Mouse (Mus musculus) forebrain, embryonic 16.5 days (tissue): ENCODE data around the gene Fignl1. TPM values are rescaled to one million over a fixed set of nuclear protein-coding genes. Genes with fewer than 3 reads are reported as not detected.

ENCODE experiments used
- ATAC-seq: fragments of 200-750 bp; cut with Nextera tagmentation; 2 replicates; pipeline ENCODE4 v1.8.0; 2017; ENCODE audit warnings: mild to moderate bottlenecking, moderate library complexity
- H3K27ac ChIP-seq: fragments of 300-500 bp; sonication (generic); 2 replicates; pipeline ENCODE4 v1.5.1; 2014; ENCODE audit warnings: low read length, control low read depth
- H3K27me3 ChIP-seq: fragments of 300-500 bp; sonication (generic); replicated peaks from 2 replicates; pipeline ENCODE4 v1.6.1; 2014; ENCODE audit warnings: low read length; ENCODE audit not compliant: control insufficient read depth, insufficient read depth
- H3K36me3 ChIP-seq: fragments of 300-500 bp; sonication (generic); 2 replicates; pipeline ENCODE4 v1.6.1; 2014; ENCODE audit not compliant: control insufficient read depth, insufficient read depth
- H3K4me1 ChIP-seq: fragments of 300-500 bp; sonication (generic); replicated peaks from 2 replicates; pipeline ENCODE4 v1.6.1; 2014; ENCODE audit warnings: low read length; ENCODE audit not compliant: control insufficient read depth, insufficient read depth
- H3K4me2 ChIP-seq: fragments of 300-500 bp; sonication (generic); 2 replicates; pipeline ENCODE4 v1.6.1; 2014; ENCODE audit warnings: mild to moderate bottlenecking, low read length, control low read depth
- H3K4me3 ChIP-seq: fragments of 300-500 bp; sonication (generic); replicated peaks from 2 replicates; pipeline ENCODE4 v1.5.1; 2014; ENCODE audit warnings: mild to moderate bottlenecking, low read length, control low read depth
- H3K9ac ChIP-seq: fragments of 300-500 bp; sonication (generic); replicated peaks from 2 replicates; pipeline ENCODE4 v1.6.1; 2014; ENCODE audit warnings: low read depth, low read length, control low read depth
- H3K9me3 ChIP-seq: fragments of 300-500 bp; sonication (generic); 2 replicates; pipeline ENCODE4 v1.6.1; 2016; ENCODE audit warnings: low read length; ENCODE audit not compliant: control insufficient read depth
- WGBS: fragments of 180-500 bp; shearing (Covaris S2); extraction: QIAGEN DNeasy Blood & Tissue Kit; methylation state at CpG from one replicate; pipeline ENCODE4 v1.1.7; 2014; 5-methylcytosine and 5-hydroxymethylcytosine counted together
- polyA plus RNA-seq: library from polyadenylated mRNA; unstranded; fragments of >200 nt; fragmentation: Nextera tagmentation; extraction: Ambion mirVana; gene quantifications from 2 replicates; pipeline ENCODE4 v1.2.1, GENCODE M21; 2015

The Fignl1 gene
- polyA plus RNA-seq, 1 experiment from 2014 or later = 25.5 TPM

GRCm38 (mm10) chr11:11765414-11765813 lies 43.3 kb downstream of the Fignl1 start:
- no peaks in the 10 kb centered on the region for H3K36me3 ChIP-seq
- H3K9ac ChIP-seq = no peak overlapping the region
- H3K4me2 ChIP-seq = no peak overlapping the region
- H3K4me1 ChIP-seq = no peaks in the 10 kb centered on the region
- no peak overlapping the region for H3K27ac ChIP-seq
- H3K9me3 ChIP-seq = no peaks in the 10 kb centered on the region
- no peak overlapping the region for H3K4me3 ChIP-seq
- 72% methylated on average over 1 of the region's 1 CpGs for WGBS
- H3K27me3 ChIP-seq = no peaks in the 10 kb centered on the region
- no peak for ATAC-seq

- no peaks in the 10 kb centered on the region for H3K9me3 ChIP-seq
- no peak overlapping the region for H3K4me3 ChIP-seq
- H3K9ac ChIP-seq = no peak overlapping the region
- H3K4me2 ChIP-seq = no peak overlapping the region
- ATAC-seq = no peak
- no peaks in the 10 kb centered on the region for H3K36me3 ChIP-seq
- H3K4me1 ChIP-seq = no peaks in the 10 kb centered on the region
- 71% methylated on average over 4 of the region's 4 CpGs for WGBS
- no peaks in the 10 kb centered on the region for H3K27me3 ChIP-seq
- H3K27ac ChIP-seq = no peak overlapping the region
Measured at GRCm38 (mm10) chr11:11763211-11763666, 45.5 kb downstream of the Fignl1 start.

GRCm38 (mm10) chr11:11758883-11759282 lies 49.9 kb downstream of the Fignl1 start:
- Histone ChIP-seq H3K4me3 (no peak overlapping the region), H3K27me3 (no peaks in the 10 kb centered on the region), H3K4me2 (no peak overlapping the region), H3K36me3 (no peaks in the 10 kb centered on the region), H3K27ac (no peak overlapping the region), H3K9me3 (no peaks in the 10 kb centered on the region), H3K9ac (no peak overlapping the region), H3K4me1 (no peaks in the 10 kb centered on the region)
- WGBS = 96% methylated on average over 1 of the region's 1 CpGs
- ATAC-seq = no peak

GRCm38 (mm10) chr11:11758121-11758520 lies 50.6 kb downstream of the Fignl1 start:
- Histone ChIP-seq H3K27ac (no peak overlapping the region), H3K9ac (no peak overlapping the region), H3K9me3 (no peaks in the 10 kb centered on the region), H3K4me2 (no peak overlapping the region), H3K27me3 (no peaks in the 10 kb centered on the region), H3K36me3 (no peaks in the 10 kb centered on the region), H3K4me1 (no peaks in the 10 kb centered on the region), H3K4me3 (no peak overlapping the region)
- no peak for ATAC-seq
- WGBS = 76% methylated on average over 6 of the region's 6 CpGs

GRCm38 (mm10) chr11:11752859-11753258 lies 55.9 kb downstream of the Fignl1 start:
- no peaks in the 10 kb centered on the region for H3K9me3 ChIP-seq
- no peaks in the 10 kb centered on the region for H3K4me1 ChIP-seq
- WGBS = 77% methylated on average over 5 of the region's 5 CpGs
- H3K4me3 ChIP-seq = no peak overlapping the region
- no peaks in the 10 kb centered on the region for H3K27me3 ChIP-seq
- H3K4me2 ChIP-seq = no peak overlapping the region
- H3K9ac ChIP-seq = no peak overlapping the region
- no peak for ATAC-seq
- no peaks in the 10 kb centered on the region for H3K36me3 ChIP-seq
- H3K27ac ChIP-seq = no peak overlapping the region

- ATAC-seq = no peak
- Histone ChIP-seq H3K4me2 (no peak overlapping the region), H3K9me3 (no peaks in the 10 kb centered on the region), H3K36me3 (no peaks in the 10 kb centered on the region), H3K27ac (no peak overlapping the region), H3K9ac (no peak overlapping the region), H3K27me3 (no peaks in the 10 kb centered on the region), H3K4me3 (no peak overlapping the region), H3K4me1 (no peaks in the 10 kb centered on the region)
- 90% methylated on average over 5 of the region's 5 CpGs for WGBS
Measured at GRCm38 (mm10) chr11:11751091-11751490, 57.7 kb downstream of the Fignl1 start.

- Histone ChIP-seq H3K4me1 (no peaks in the 10 kb centered on the region), H3K4me2 (no peak overlapping the region), H3K4me3 (no peak overlapping the region), H3K9ac (no peak overlapping the region), H3K27ac (no peak overlapping the region), H3K36me3 (no peaks in the 10 kb centered on the region), H3K27me3 (no peaks in the 10 kb centered on the region), H3K9me3 (no peaks in the 10 kb centered on the region)
- ATAC-seq = no peak
- 66% methylated on average over 1 of the region's 1 CpGs for WGBS
Measured at GRCm38 (mm10) chr11:11744222-11744621, 64.5 kb downstream of the Fignl1 start.

- Histone ChIP-seq H3K27ac (no peak overlapping the region), H3K27me3 (no peaks in the 10 kb centered on the region), H3K9me3 (no peaks in the 10 kb centered on the region), H3K36me3 (no peaks in the 10 kb centered on the region), H3K4me3 (no peak overlapping the region), H3K4me2 (no peak overlapping the region), H3K9ac (no peak overlapping the region), H3K4me1 (no peaks in the 10 kb centered on the region)
- ATAC-seq = no peak
- WGBS = 36% methylated on average over 2 of the region's 2 CpGs
Measured at GRCm38 (mm10) chr11:11742626-11743025, 66.1 kb downstream of the Fignl1 start.

GRCm38 (mm10) chr11:11741574-11741973 lies 67.2 kb downstream of the Fignl1 start:
- no peak overlapping the region for H3K4me2 ChIP-seq
- no peaks in the 10 kb centered on the region for H3K4me1 ChIP-seq
- H3K9ac ChIP-seq = no peak overlapping the region
- no peak overlapping the region for H3K27ac ChIP-seq
- no peaks in the 10 kb centered on the region for H3K36me3 ChIP-seq
- no peak overlapping the region for H3K4me3 ChIP-seq
- H3K27me3 ChIP-seq = no peaks in the 10 kb centered on the region
- no peak for ATAC-seq
- WGBS = 90% methylated on average over 5 of the region's 5 CpGs
- H3K9me3 ChIP-seq = no peaks in the 10 kb centered on the region

- no peak overlapping the region for H3K4me3 ChIP-seq
- no peaks in the 10 kb centered on the region for H3K27me3 ChIP-seq
- H3K4me2 ChIP-seq = no peak overlapping the region
- no peaks in the 10 kb centered on the region for H3K9me3 ChIP-seq
- no peaks in the 10 kb centered on the region for H3K36me3 ChIP-seq
- no peak for ATAC-seq
- WGBS = 79% methylated on average over 5 of the region's 5 CpGs
- no peaks in the 10 kb centered on the region for H3K4me1 ChIP-seq
- no peak overlapping the region for H3K9ac ChIP-seq
- H3K27ac ChIP-seq = no peak overlapping the region
Measured at GRCm38 (mm10) chr11:11740603-11741002, 68.2 kb downstream of the Fignl1 start.
